Mouse (Mus musculus) cortical plate, adult 2 months (tissue): Measurements from ENCODE around the gene Armc10. TPM values are rescaled to one million over a fixed set of nuclear protein-coding genes. Genes with fewer than 3 reads are reported as not detected.
"Not testable (repeated sequence)": the region's sequence is repeated elsewhere in the genome, so short reads cannot be mapped to it uniquely, and the experiment has no call there.

Experiments used
- H3K27ac ChIP-seq: fragments of 200-500 bp; 2 replicates; pipeline ENCODE4 v1.5.1; 2012; ENCODE audit warnings: low read length, control low read depth, inconsistent platforms; ENCODE audit not compliant: insufficient read depth
- H3K4me1 ChIP-seq: fragments of 200-500 bp; 2 replicates; pipeline ENCODE4 v1.6.1; 2011; ENCODE audit warnings: low read length; ENCODE audit not compliant: control insufficient read depth, insufficient read depth
- H3K4me3 ChIP-seq: fragments of 200-500 bp; 2 replicates; pipeline ENCODE4 v1.5.1; 2011; ENCODE audit warnings: mild to moderate bottlenecking, low read length, control low read depth; ENCODE audit not compliant: insufficient read depth
- CTCF ChIP-seq: fragments of 200-500 bp; IDR thresholded peaks from 2 replicates; pipeline ENCODE4 v1.5.1; 2011; ENCODE audit warnings: mild to moderate bottlenecking, control low read depth, low read length; ENCODE audit not compliant: insufficient read depth; ENCODE audit errors: extremely low read depth
- POLR2A ChIP-seq: fragments of 200-500 bp; IDR thresholded peaks from 2 replicates; pipeline ENCODE4 v1.6.1; 2011; ENCODE audit warnings: mild to moderate bottlenecking, low read length, control low read depth; ENCODE audit not compliant: insufficient read depth; ENCODE audit errors: extremely low read depth
- polyA plus RNA-seq: library from polyadenylated mRNA; depleted of rRNA; stranded (reverse); fragments of >200 nt; gene quantifications from 2 replicates; pipeline ENCODE4 v1.2.3, GENCODE M21; 2012; rRNA removed

The Armc10 gene
- 25.7 and 26.0 TPM in 2 replicates for polyA plus RNA-seq

- H3K27ac ChIP-seq: peak within 1 kb of the TSS; percentile 62
- H3K4me1 ChIP-seq: no peaks in the 10 kb centered on the region; the same call in 1 of the 2 replicates
- peak; percentile 70; the same call in 1 of the 2 replicates for TF ChIP-seq POLR2A
- no peak for TF ChIP-seq CTCF
- peak within 1 kb of the TSS; percentile 37 for H3K4me3 ChIP-seq
These were observed at the start of gene Armc10, which contains the start of gene Fbxl13 for GRCm38 (mm10) chr5:21645439-21646132. TSS of gene Armc10 (plus strand) at chr5:21645813. TSS of gene Fbxl13 (minus strand) at chr5:21645634.

- H3K4me1 ChIP-seq, H3K4me3 ChIP-seq, H3K27ac ChIP-seq: not testable (repeated sequence)
These were observed 46.1 kb upstream of the Armc10 start for GRCm38 (mm10) chr5:21599536-21599935.

GRCm38 (mm10) chr5:21599961-21600360 is 45.7 kb upstream of the Armc10 start:
- TF ChIP-seq POLR2A (no peak), CTCF (no peak)
- no peak overlapping the region for H3K4me3 ChIP-seq
- no peak overlapping the region for H3K27ac ChIP-seq
- H3K4me1 ChIP-seq: no peaks in the 10 kb centered on the region

- Histone ChIP-seq H3K4me1 (peaks cover 6% of the 10 kb centered on the region; the same call in 1 of the 2 replicates), H3K27ac (no peak overlapping the region), H3K4me3 (no peak overlapping the region)
- TF ChIP-seq POLR2A (no peak), CTCF (no peak)
These were observed 39.7 kb upstream of the Armc10 start for GRCm38 (mm10) chr5:21605936-21606335.

- H3K4me1 ChIP-seq: peaks cover 6% of the 10 kb centered on the region; the same call in 1 of the 2 replicates
- H3K27ac ChIP-seq: peak overlapping the region; percentile 82
- no peak overlapping the region for H3K4me3 ChIP-seq
- TF ChIP-seq CTCF (no peak), POLR2A (no peak)
These were observed 37.0 kb upstream of the Armc10 start for GRCm38 (mm10) chr5:21608311-21609304.

- TF ChIP-seq CTCF (no peak), POLR2A (no peak)
- H3K27ac ChIP-seq: no peak overlapping the region
- no peak overlapping the region for H3K4me3 ChIP-seq
- peaks cover 6% of the 10 kb centered on the region; the same call in 1 of the 2 replicates for H3K4me1 ChIP-seq
These were observed 34.6 kb upstream of the Armc10 start for GRCm38 (mm10) chr5:21610996-21611395.

GRCm38 (mm10) chr5:21614299-21614698 is 31.3 kb upstream of the Armc10 start:
- not testable (repeated sequence) for H3K4me3 ChIP-seq, H3K27ac ChIP-seq, H3K4me1 ChIP-seq

GRCm38 (mm10) chr5:21616450-21617009 is 29.1 kb upstream of the Armc10 start:
- Histone ChIP-seq H3K4me1 (no peaks in the 10 kb centered on the region), H3K4me3 (no peak overlapping the region), H3K27ac (no peak overlapping the region)
- TF ChIP-seq CTCF (no peak), POLR2A (no peak)

GRCm38 (mm10) chr5:21625916-21626315 is 19.7 kb upstream of the Armc10 start:
- Histone ChIP-seq H3K4me1 (no peaks in the 10 kb centered on the region), H3K27ac (no peak overlapping the region), H3K4me3 (no peak overlapping the region)
- TF ChIP-seq POLR2A: no peak
- no peak for TF ChIP-seq CTCF
